Mouse (Mus musculus): Measurements from ENCODE around the gene Olfr557. TPM values are rescaled to one million over a fixed set of nuclear protein-coding genes. Genes with fewer than 3 reads are reported as not detected.

Gene Olfr557
- not detected for polyA plus RNA-seq (2017; shearing (Covaris generic))

GRCm38 (mm10) chr7:102695358-102696125 lies at the start of gene Olfr557:
Gene Olfr557 (plus strand): TSS chr7:102695910.

GRCm38 (mm10) chr7:102658523-102658922 lies 37.2 kb upstream of the Olfr557 start, which contains the start of gene Olfr555:
Gene Olfr555 (plus strand): TSS chr7:102658823.

GRCm38 (mm10) chr7:102664599-102664998 lies 31.1 kb upstream of the Olfr557 start, which contains the start of gene Olfr556:
Gene Olfr556 (plus strand): TSS chr7:102664899.

GRCm38 (mm10) chr7:102686944-102687501 lies 8.7 kb upstream of the Olfr557 start, which contains the start of gene Trim68:
Gene Trim68 (minus strand): TSS chr7:102687327.

GRCm38 (mm10) chr7:102701915-102702314 lies 6.2 kb downstream of the Olfr557 start, which contains the start of gene Olfr558:
Gene Olfr558 (plus strand): TSS chr7:102702215.

GRCm38 (mm10) chr7:102718970-102719369 lies 23.3 kb downstream of the Olfr557 start, which contains the start of gene Olfr33:
Gene Olfr33 (minus strand): TSS chr7:102719070.

GRCm38 (mm10) chr7:102727391-102727790 lies 31.7 kb downstream of the Olfr557 start, which contains the start of gene Olfr559:
Gene Olfr559 (minus strand): TSS chr7:102727491.

Other genes with a start within 250 kb of the Olfr557 start
- not detected for gene Olfr543, start 214.2 kb upstream of the Olfr557 start, polyA plus RNA-seq (2017; shearing (Covaris generic))
- gene Olfr544, start 207.6 kb upstream of the Olfr557 start, polyA plus RNA-seq (2017; shearing (Covaris generic)) = 0.09 TPM
- gene Olfr545, start 196.3 kb upstream of the Olfr557 start, polyA plus RNA-seq (2017; shearing (Covaris generic)) = not detected
- gene Olfr547, start 161.2 kb upstream of the Olfr557 start, polyA plus RNA-seq (2017; shearing (Covaris generic)) = not detected
- not detected for gene Olfr548-ps1, start 155.0 kb upstream of the Olfr557 start, polyA plus RNA-seq (2017; shearing (Covaris generic))
- gene Olfr549, start 146.0 kb upstream of the Olfr557 start, polyA plus RNA-seq (2017; shearing (Covaris generic)) = not detected
- 107 TPM for gene Trim21, start 130.4 kb upstream of the Olfr557 start, polyA plus RNA-seq (2017; shearing (Covaris generic))
- gene Olfr550, start 124.5 kb upstream of the Olfr557 start, polyA plus RNA-seq (2017; shearing (Covaris generic)) = not detected
- gene Olfr551, start 104.0 kb upstream of the Olfr557 start, polyA plus RNA-seq (2017; shearing (Covaris generic)) = not detected
- not detected for gene Olfr552, start 98.1 kb upstream of the Olfr557 start, polyA plus RNA-seq (2017; shearing (Covaris generic))
- not detected for gene Olfr553, start 77.7 kb upstream of the Olfr557 start, polyA plus RNA-seq (2017; shearing (Covaris generic))
- gene Olfr554, start 57.5 kb upstream of the Olfr557 start, polyA plus RNA-seq (2017; shearing (Covaris generic)) = not detected
- not detected for gene Olfr555, start 37.1 kb upstream of the Olfr557 start, polyA plus RNA-seq (2017; shearing (Covaris generic))
- gene Olfr556, start 31.0 kb upstream of the Olfr557 start, polyA plus RNA-seq (2017; shearing (Covaris generic)) = 0.10 TPM
- gene Trim68, start 8.6 kb upstream of the Olfr557 start, polyA plus RNA-seq (2017; shearing (Covaris generic)) = 14.5 TPM
- not detected for gene Olfr558, start 6.3 kb downstream of the Olfr557 start, polyA plus RNA-seq (2017; shearing (Covaris generic))
- not detected for gene Olfr33, start 23.2 kb downstream of the Olfr557 start, polyA plus RNA-seq (2017; shearing (Covaris generic))
- not detected for gene Olfr559, start 31.6 kb downstream of the Olfr557 start, polyA plus RNA-seq (2017; shearing (Covaris generic))
- not detected for gene Olfr560, start 63.5 kb downstream of the Olfr557 start, polyA plus RNA-seq (2017; shearing (Covaris generic))
- gene Olfr78, start 63.6 kb downstream of the Olfr557 start, polyA plus RNA-seq (2017; shearing (Covaris generic)) = not detected
- gene Olfr561, start 75.3 kb downstream of the Olfr557 start, polyA plus RNA-seq (2017; shearing (Covaris generic)) = not detected
- gene Olfr564, start 107.6 kb downstream of the Olfr557 start, polyA plus RNA-seq (2017; shearing (Covaris generic)) = not detected
- not detected for gene Olfr566, start 162.9 kb downstream of the Olfr557 start, polyA plus RNA-seq (2017; shearing (Covaris generic))
- not detected for gene Olfr568, start 181.2 kb downstream of the Olfr557 start, polyA plus RNA-seq (2017; shearing (Covaris generic))
- gene Olfr569, start 195.0 kb downstream of the Olfr557 start, polyA plus RNA-seq (2017; shearing (Covaris generic)) = not detected
- gene Olfr570, start 198.7 kb downstream of the Olfr557 start, polyA plus RNA-seq (2017; shearing (Covaris generic)) = not detected
- not detected for gene Olfr571, start 221.6 kb downstream of the Olfr557 start, polyA plus RNA-seq (2017; shearing (Covaris generic))
- not detected for gene Olfr572, start 228.5 kb downstream of the Olfr557 start, polyA plus RNA-seq (2017; shearing (Covaris generic))
- gene Olfr573-ps1, start 246.7 kb downstream of the Olfr557 start, polyA plus RNA-seq (2017; shearing (Covaris generic)) = not detected